Mouse (Mus musculus): ENCODE results near the gene Gm16513. TPM values are rescaled to one million over a fixed set of nuclear protein-coding genes. Genes with fewer than 3 reads are reported as not detected.
"Not testable (repeated sequence)": the region's sequence is repeated elsewhere in the genome, so short reads cannot be mapped to it uniquely, and the experiment has no call there.

The Gm16513 gene
- total RNA-seq (2021), result not detected in 2 replicates
- long read RNA-seq, experiment 1, result 0 reads
- long read RNA-seq, experiment 2, result 0 reads

GRCm38 (mm10) chr5:95182324-95182723 lies at the start of gene Gm16513:
Gm16513 (plus strand) TSS chr5:95182624.
- DNase-seq, result not testable (repeated sequence)

Other genes with a start within 250 kb of the Gm16513 start
- not detected in 2 replicates for gene Gm6367, start 194.0 kb upstream of the Gm16513 start, total RNA-seq (2021)
- gene Gm7942, start 75.7 kb upstream of the Gm16513 start, total RNA-seq (2021), result not detected in 2 replicates
- gene Gm10424, start 90.1 kb downstream of the Gm16513 start, total RNA-seq (2021), result not detected in 2 replicates
- gene Gm3259, start 123.3 kb downstream of the Gm16513 start, total RNA-seq (2021), result not detected in 2 replicates